Mouse (Mus musculus) brain, embryonic 18.5 days (tissue): ENCODE data around the gene Klhl8.

Experiments used
- DNase-seq: peaks from one replicate; pipeline ENCODE4 v3.0.0-alpha.2; 2012; ENCODE audit warnings: low read depth, low spot score

The Klhl8 gene

DNA sequence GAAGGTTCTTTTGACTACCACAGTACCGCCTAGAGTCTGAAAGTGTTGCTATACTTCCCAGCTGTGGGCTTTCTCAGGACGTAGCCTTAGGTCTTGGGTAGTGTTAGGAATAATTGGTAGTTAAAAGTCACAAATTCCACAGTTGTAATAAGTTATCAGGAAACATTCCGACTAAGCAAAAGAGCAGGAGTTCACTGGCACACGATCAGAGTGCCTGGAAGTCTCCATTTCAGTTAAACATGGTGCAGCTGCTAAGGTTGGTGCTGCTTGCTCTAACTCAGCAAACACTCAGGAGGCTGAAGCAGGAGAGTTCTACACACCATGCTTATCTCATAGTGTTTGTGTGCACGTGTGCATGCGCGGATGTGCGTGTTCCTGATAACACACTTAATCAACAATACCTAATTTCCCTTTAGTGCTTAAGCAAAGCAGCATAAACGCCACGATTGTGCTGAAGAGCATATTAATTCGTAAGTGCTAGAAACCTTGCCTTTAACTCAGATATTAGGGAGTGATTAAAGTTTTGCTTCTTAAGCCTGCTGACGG is 97.0 kb downstream of the Klhl8 start:
- DNase-seq: no peak

DNA sequence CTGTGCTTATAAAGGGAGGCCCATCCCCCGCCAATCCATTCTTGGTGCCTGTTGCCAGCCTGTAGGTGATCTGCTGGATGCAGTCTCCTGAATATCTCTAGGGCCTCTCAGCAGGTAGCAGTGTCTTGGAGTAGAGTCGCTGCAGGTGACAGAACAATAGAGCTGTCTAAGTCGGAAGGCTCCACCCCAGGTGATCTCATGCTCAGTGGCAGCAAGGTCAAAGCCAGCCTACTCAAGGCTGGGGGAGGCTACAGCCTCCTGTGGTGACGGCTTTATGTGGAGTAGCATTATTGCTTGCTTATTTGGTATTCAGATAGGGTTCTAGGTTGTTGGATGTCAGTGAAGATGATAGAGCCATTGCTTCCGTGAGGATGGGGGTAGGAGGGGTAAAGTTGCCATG is 97.8 kb downstream of the Klhl8 start:
- no peak for DNase-seq
